Mouse (Mus musculus) kidney, adult 2 months (tissue): ENCODE results near the gene Psmc3.

ENCODE experiments used
- CTCF ChIP-seq: fragments of 200-500 bp; conservative IDR thresholded peaks from 2 replicates; pipeline ENCODE4 v1.5.1; 2011; ENCODE audit warnings: low read depth, mild to moderate bottlenecking, control low read depth, low read length, moderate library complexity, mixed read lengths; ENCODE audit not compliant: insufficient read depth, insufficient read length
- POLR2A ChIP-seq: fragments of 200-500 bp; IDR thresholded peaks from one replicate; pipeline ENCODE4 v1.6.1; 2011; ENCODE audit warnings: low read depth, low read length, control low read depth

DNA sequence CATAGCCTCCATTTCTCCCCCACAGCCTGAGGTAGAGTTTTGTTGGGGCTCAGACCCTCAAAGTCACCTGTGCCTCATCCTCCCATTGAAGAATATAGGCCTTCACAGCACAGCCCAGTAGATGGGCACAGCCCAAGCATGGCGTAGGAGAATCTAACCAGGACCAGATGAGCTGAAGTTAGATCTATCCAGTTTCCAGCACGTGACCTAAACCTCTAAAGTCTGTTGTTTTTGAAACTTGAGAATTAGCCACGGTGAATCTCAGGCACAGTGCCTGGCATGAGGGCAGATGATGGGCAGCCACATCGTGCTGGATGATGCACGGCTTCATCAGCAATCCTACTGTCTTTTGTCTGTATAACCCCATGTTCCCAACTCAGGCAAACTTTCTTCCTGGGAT lies 4.6 kb downstream of the Psmc3 start:
- TF ChIP-seq CTCF (no peak), POLR2A (no peak)
